ENCODE assay signal across 24 mouse cellular contexts in genomic region chr15:88920065-88920464, GRCm38 (mm10). TPM values are rescaled to one million over a fixed set of nuclear protein-coding genes. Genes with fewer than 3 reads are reported as not detected.
"Had no signal": no experiment of that assay in that cellular context is flagged by ENCODE, and none has a peak within 500 bp of the region (broad histone marks: within the 10 kb centered on the region; RNA-seq: fewer than 3 reads in every experiment).

No protein-coding gene starts in this region.

- H3K9ac ChIP-seq: liver, embryonic 15.5 days; lung, embryonic 14.5 days; midbrain, embryonic 13.5 days; midbrain, embryonic 15.5 days; neural tube, embryonic 13.5 days; neural tube, embryonic 15.5 days had no signal

- H3K9me3 ChIP-seq: liver, embryonic 15.5 days; midbrain, embryonic 10.5 days; midbrain, embryonic 13.5 days; midbrain, embryonic 15.5 days; neural tube, embryonic 13.5 days; neural tube, embryonic 15.5 days had no signal

- ATAC-seq: midbrain, embryonic 13.5 days; midbrain, embryonic 15.5 days had no signal

- H3K4me1 ChIP-seq: liver, embryonic 15.5 days; midbrain, embryonic 10.5 days; neural tube, embryonic 13.5 days had no signal

- H3K4me2 ChIP-seq: liver, embryonic 15.5 days; lung, embryonic 14.5 days; midbrain, embryonic 13.5 days; midbrain, embryonic 15.5 days; neural tube, embryonic 13.5 days; neural tube, embryonic 15.5 days had no signal

- H3K27me3 ChIP-seq: liver, embryonic 15.5 days; midbrain, embryonic 13.5 days; midbrain, embryonic 15.5 days; neural tube, embryonic 13.5 days; neural tube, embryonic 15.5 days had no signal

- H3K4me3 ChIP-seq: liver, embryonic 15.5 days; midbrain, embryonic 10.5 days; midbrain, embryonic 13.5 days; midbrain, embryonic 15.5 days; myocyte; neural tube, embryonic 13.5 days; neural tube, embryonic 15.5 days had no signal

- H3K36me3 ChIP-seq: liver, embryonic 15.5 days; midbrain, embryonic 10.5 days; midbrain, embryonic 13.5 days; midbrain, embryonic 15.5 days; neural tube, embryonic 13.5 days; neural tube, embryonic 15.5 days had no signal

- DNase-seq: lung, embryonic 14.5 days; retina, postnatal 1 day; right cerebral cortex, adult 18-20 months; right cerebral cortex, postnatal 25 days; right cerebral cortex, postnatal 4 days; spleen, adult 18-20 months; thymus, adult 18-20 months; thymus, postnatal 14 days; thymus, postnatal 36 days had no signal

- H3K27ac ChIP-seq: liver, embryonic 15.5 days; midbrain, embryonic 10.5 days; midbrain, embryonic 13.5 days; midbrain, embryonic 15.5 days; neural tube, embryonic 13.5 days; neural tube, embryonic 15.5 days had no signal

RNA-seq across cellular contexts. Expression of gene Ttll8, which starts 34.2 kb away (rescaled TPM):
- total RNA-seq: megakaryocyte, adult 5-6 weeks; megakaryocyte-erythroid progenitor cell, adult 5-6 weeks had no signal
- polyA plus RNA-seq: liver, embryonic 15.5 days; lung, embryonic 14.5 days; lung, embryonic 16.5 days; midbrain, embryonic 10.5 days; midbrain, embryonic 13.5 days; myocyte; neural tube, embryonic 11.5 days; neural tube, embryonic 13.5 days; small intestine, adult 2 months; stomach, embryonic 14.5 days; stomach, embryonic 16.5 days; thymus, postnatal 0 days had no signal

RNA-seq across cellular contexts. Expression of gene Mlc1, which starts 58.7 kb away (rescaled TPM):
- total RNA-seq: megakaryocyte, adult 5-6 weeks; megakaryocyte-erythroid progenitor cell, adult 5-6 weeks had no signal
- polyA plus RNA-seq: liver, embryonic 15.5 days; lung, embryonic 14.5 days; myocyte; stomach, embryonic 14.5 days; stomach, embryonic 16.5 days had no signal
